Mouse (Mus musculus) megakaryocyte, embryonic 14.5 days (primary cell): ENCODE data around the gene Slc25a24.

Experiments
- FLI1 ChIP-seq: IDR thresholded peaks from 2 replicates; pipeline ENCODE4 v1.6.1; 2012; ENCODE audit warnings: low read length, inconsistent platforms, mixed read lengths
- GATA1 ChIP-seq: IDR thresholded peaks from 3 replicates; pipeline ENCODE4 v1.6.1; 2012; ENCODE audit warnings: mixed read lengths, low read length, inconsistent platforms, borderline replicate concordance

GRCm38 (mm10) chr3:109124091-109124490 is 1.1 kb downstream of the Slc25a24 start:
- TF ChIP-seq GATA1 (no peak), FLI1 (no peak)
